ENCODE assay signal across 12 mouse cellular contexts in genomic region chr1:153045368-153045767, GRCm38 (mm10).
DNase-seq lines count a peak whose midpoint lies in the region; ATAC-seq lines count a peak whose summit lies in the region.
"Had no signal": no experiment of that assay in that cellular context is flagged by ENCODE, and none has a peak within 500 bp of the region (broad histone marks: within the 10 kb centered on the region; RNA-seq: fewer than 3 reads in every experiment).

No protein-coding gene starts in this region.

- H3K4me2 ChIP-seq in embryonic facial prominence, embryonic 14.5 days (ENCODE audit: low read depth, low read length): no peak overlapping the region
- H3K4me2 ChIP-seq: embryonic facial prominence, embryonic 13.5 days; heart, embryonic 13.5 days had no signal

- DNase-seq in embryonic facial prominence, embryonic 14.5 days (ENCODE audit: low spot score): peak; percentile 45
- DNase-seq in embryonic facial prominence, embryonic 10.5 days (ENCODE audit: low spot score): no peak
- DNase-seq in left cerebral cortex, postnatal 14 days (ENCODE audit: low spot score in 2 of 2): peak; percentile 33 to 41
- DNase-seq in left cerebral cortex, adult 11 months (ENCODE audit: low spot score): no peak
- peak; percentile 24 for DNase-seq in brain, embryonic 18.5 days (ENCODE audit: low read depth, low spot score)
- peak; percentile 53 to 66 for DNase-seq in cerebellum, postnatal 36 days
- DNase-seq in spleen, postnatal 14 days (ENCODE audit: low spot score in 2 of 2): no peak
- no peak for DNase-seq in testis, postnatal 14 days (ENCODE audit: low spot score)

- peaks cover 13% of the 10 kb centered on the region for H3K4me1 ChIP-seq in embryonic facial prominence, embryonic 14.5 days (ENCODE audit: control insufficient read depth, insufficient read depth, low read length)
- peaks cover 28% of the 10 kb centered on the region for H3K4me1 ChIP-seq in embryonic facial prominence, embryonic 10.5 days

- 0 out of 2 replicates have a peak, but pooled peaks have one; percentile 41 for ATAC-seq in embryonic facial prominence, embryonic 14.5 days (ENCODE audit: low read depth)

- H3K27me3 ChIP-seq in embryonic facial prominence, embryonic 14.5 days (replicated peaks; ENCODE audit: control insufficient read depth, insufficient read depth, low read length): no peaks in the 10 kb centered on the region
- H3K27me3 ChIP-seq in embryonic facial prominence, embryonic 10.5 days (replicated peaks; ENCODE audit: low read depth, poor library complexity, severe bottlenecking): peaks cover 16% of the 10 kb centered on the region

- no peaks in the 10 kb centered on the region for H3K36me3 ChIP-seq in embryonic facial prominence, embryonic 14.5 days (ENCODE audit: control insufficient read depth, insufficient read depth, low read length)
- H3K36me3 ChIP-seq in embryonic facial prominence, embryonic 10.5 days (replicated peaks): no peaks in the 10 kb centered on the region
- H3K36me3 ChIP-seq: embryonic facial prominence, embryonic 13.5 days; heart, embryonic 13.5 days had no signal

- H3K4me3 ChIP-seq in embryonic facial prominence, embryonic 14.5 days (ENCODE audit: low read depth, low read length): no peak overlapping the region
- no peak overlapping the region for H3K4me3 ChIP-seq in embryonic facial prominence, embryonic 10.5 days
- H3K4me3 ChIP-seq: embryonic facial prominence, embryonic 13.5 days; heart, embryonic 13.5 days had no signal

- intact Hi-C loops in left cerebral cortex, postnatal 14 days (cut with DNase I): no loop called here

- H3K9me3 ChIP-seq in embryonic facial prominence, embryonic 14.5 days (ENCODE audit: control insufficient read depth, low read length): no peaks in the 10 kb centered on the region
- H3K9me3 ChIP-seq in embryonic facial prominence, embryonic 10.5 days: no peaks in the 10 kb centered on the region
- H3K9me3 ChIP-seq: embryonic facial prominence, embryonic 13.5 days; heart, embryonic 13.5 days had no signal

- H3K27ac ChIP-seq in embryonic facial prominence, embryonic 14.5 days (replicated peaks; ENCODE audit: low read depth, low read length): no peak overlapping the region
- no peak overlapping the region for H3K27ac ChIP-seq in embryonic facial prominence, embryonic 10.5 days (replicated peaks)
- H3K27ac ChIP-seq: embryonic facial prominence, embryonic 13.5 days; heart, embryonic 13.5 days; kidney, postnatal 0 days; liver, embryonic 14.5 days had no signal

- no peak overlapping the region for H3K9ac ChIP-seq in embryonic facial prominence, embryonic 14.5 days (ENCODE audit: low read depth, low read length)
- H3K9ac ChIP-seq: embryonic facial prominence, embryonic 13.5 days; heart, embryonic 13.5 days; liver, embryonic 14.5 days had no signal

- WGBS in embryonic facial prominence, embryonic 14.5 days: 71% methylated on average over 11 of the region's 11 CpGs
- WGBS in embryonic facial prominence, embryonic 10.5 days: 84% methylated on average over 11 of the region's 11 CpGs

Comparison
In these comparisons a context has a peak if more than half of its experiments do, and no peak if none do; other contexts are left out.
1. DNase-seq: peak in embryonic facial prominence, embryonic 14.5 days (single experiment), left cerebral cortex, postnatal 14 days (2 of 2), brain, embryonic 18.5 days (single experiment) and cerebellum, postnatal 36 days (2 of 2); none in embryonic facial prominence, embryonic 10.5 days (single experiment), left cerebral cortex, adult 11 months (single experiment), spleen, postnatal 14 days (0 of 2) and testis, postnatal 14 days (single experiment).